Mouse (Mus musculus) gastrocnemius, postnatal 10 days (tissue): Measurements from ENCODE around the gene Tiam2. TPM values are rescaled to one million over a fixed set of nuclear protein-coding genes. Genes with fewer than 3 reads are reported as not detected.

Experiments
- DNase-seq: peaks from one replicate; pipeline ENCODE4 v3.0.0; 2021; ENCODE audit warnings: mixed read lengths
- long read RNA-seq, 2 experiments: library from polyadenylated mRNA; stranded (forward); transcript quantifications; one replicate each; pipeline ENCODE4 v2.0.0; 2021
- total RNA-seq, 2 experiments: library from RNA; stranded (reverse); gene quantifications; 2 replicates each; pipeline ENCODE4 v1.2.3; 2021

The Tiam2 gene
- total RNA-seq: 1 to 10 TPM; 4.5 to 7.0 TPM
- long read RNA-seq, experiment 1, full-length matches to known transcripts: 1 of 2 reads
- long read RNA-seq, experiment 1, partial matches to known transcripts: 1 of 2 reads
- long read RNA-seq, experiment 1, other reads (novel, unspliced or antisense): 0 of 2 reads
- long read RNA-seq, experiment 2, partial matches to known transcripts: 1 of 2 reads
- long read RNA-seq, experiment 2, other reads (novel, unspliced or antisense): 1 of 2 reads

- DNase-seq: peak; percentile 71
Observed at GRCm38 (mm10) chr17:3326148-3326902, at the start of gene Tiam2. TSS of gene Tiam2 (plus strand) at chr17:3326573.

GRCm38 (mm10) chr17:3280321-3280720 lies 46.1 kb upstream of the Tiam2 start:
- DNase-seq: no peak

- no peak for DNase-seq
Observed at GRCm38 (mm10) chr17:3281939-3282338, 44.4 kb upstream of the Tiam2 start.

- no peak for DNase-seq
Observed at GRCm38 (mm10) chr17:3285030-3285671, 41.2 kb upstream of the Tiam2 start.

- no peak for DNase-seq
Observed at GRCm38 (mm10) chr17:3286123-3286825, 40.1 kb upstream of the Tiam2 start.

GRCm38 (mm10) chr17:3288341-3288740 lies 38.0 kb upstream of the Tiam2 start:
- DNase-seq: peak; percentile 38

GRCm38 (mm10) chr17:3295097-3295496 lies 31.3 kb upstream of the Tiam2 start:
- no peak for DNase-seq

GRCm38 (mm10) chr17:3299487-3299886 lies 26.9 kb upstream of the Tiam2 start:
- no peak for DNase-seq

- DNase-seq: no peak
Observed at GRCm38 (mm10) chr17:3305926-3306325, 20.4 kb upstream of the Tiam2 start.

- peak; percentile 79 for DNase-seq
Observed at GRCm38 (mm10) chr17:3313711-3314624, 12.4 kb upstream of the Tiam2 start.

GRCm38 (mm10) chr17:3314625-3315020 lies 11.8 kb upstream of the Tiam2 start:
- DNase-seq: no peak

- no peak for DNase-seq
Observed at GRCm38 (mm10) chr17:3315581-3315980, 10.8 kb upstream of the Tiam2 start.

GRCm38 (mm10) chr17:3326903-3327279 lies 518 bp downstream of the Tiam2 start:
- no peak for DNase-seq

GRCm38 (mm10) chr17:3327335-3327734 lies 962 bp downstream of the Tiam2 start:
- DNase-seq: no peak

- DNase-seq: no peak
Observed at GRCm38 (mm10) chr17:3328820-3329219, 2.4 kb downstream of the Tiam2 start.

GRCm38 (mm10) chr17:3329429-3329828 lies 3.1 kb downstream of the Tiam2 start:
- no peak for DNase-seq

GRCm38 (mm10) chr17:3331721-3332461 lies 5.5 kb downstream of the Tiam2 start:
- peak; percentile 66 for DNase-seq

GRCm38 (mm10) chr17:3336161-3336739 lies 9.9 kb downstream of the Tiam2 start:
- no peak for DNase-seq

- no peak for DNase-seq
Observed at GRCm38 (mm10) chr17:3336887-3337524, 10.6 kb downstream of the Tiam2 start.

- no peak for DNase-seq
Observed at GRCm38 (mm10) chr17:3337525-3337888, 11.1 kb downstream of the Tiam2 start.
